Mouse (Mus musculus) skeletal muscle tissue, adult 2 months (tissue): ENCODE results near the gene Usp3.
A peak's percentile ranks its signal among the peaks of the same experiment; 100 is the strongest.

Experiments
- DNase-seq: peaks from one replicate; pipeline ENCODE4 v3.0.0-alpha.2; 2012; ENCODE audit warnings: low read depth, low spot score

The Usp3 gene

GRCm38 (mm10) chr9:66571986-66572700 is 20.8 kb downstream of the Usp3 start:
- no peak for DNase-seq

DNA sequence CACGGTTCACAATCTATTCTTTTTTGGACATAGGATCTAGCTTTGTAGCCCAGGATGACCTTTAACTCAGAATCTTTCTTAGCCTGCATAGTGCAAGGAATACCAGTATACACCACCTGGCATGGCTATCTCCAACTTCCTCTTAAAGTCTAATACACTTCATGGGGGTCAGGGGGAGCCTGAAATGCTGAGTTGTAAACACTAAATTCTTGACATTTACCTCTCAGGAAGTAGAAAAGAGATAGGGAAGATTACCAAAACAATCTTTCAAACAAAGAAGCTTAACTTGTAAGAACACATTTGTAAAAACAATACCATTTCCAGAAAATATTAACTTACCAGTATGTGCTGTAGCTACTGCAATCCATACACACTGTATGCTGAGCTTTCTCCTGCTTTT is 30.7 kb downstream of the Usp3 start:
- no peak for DNase-seq

- DNase-seq, result no peak
Measured at GRCm38 (mm10) chr9:66561496-66561895, 31.4 kb downstream of the Usp3 start.

DNA sequence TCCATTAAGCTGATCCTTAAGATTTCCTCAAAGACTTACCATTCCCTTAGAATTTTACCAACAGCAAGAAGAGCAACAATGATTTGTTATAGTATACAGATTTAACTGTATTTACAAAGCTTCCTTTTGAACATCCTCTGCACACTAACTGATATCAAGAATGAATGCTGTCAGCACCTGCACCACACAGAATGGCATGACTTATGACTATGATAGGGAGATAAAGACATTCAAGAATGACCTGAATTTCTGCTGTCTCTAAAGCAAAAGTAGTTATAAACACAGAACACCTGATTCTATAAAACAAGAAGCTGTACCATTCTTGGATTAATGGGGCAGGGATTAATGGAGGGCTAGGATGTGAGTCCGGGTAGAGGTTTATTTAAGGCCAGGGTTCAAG is 32.2 kb downstream of the Usp3 start:
- no peak for DNase-seq

- peak; percentile 10 for DNase-seq
Measured at GRCm38 (mm10) chr9:66560295-66560694, 32.6 kb downstream of the Usp3 start.

- DNase-seq, result no peak
Measured at GRCm38 (mm10) chr9:66558971-66559370, 34.0 kb downstream of the Usp3 start.

DNA sequence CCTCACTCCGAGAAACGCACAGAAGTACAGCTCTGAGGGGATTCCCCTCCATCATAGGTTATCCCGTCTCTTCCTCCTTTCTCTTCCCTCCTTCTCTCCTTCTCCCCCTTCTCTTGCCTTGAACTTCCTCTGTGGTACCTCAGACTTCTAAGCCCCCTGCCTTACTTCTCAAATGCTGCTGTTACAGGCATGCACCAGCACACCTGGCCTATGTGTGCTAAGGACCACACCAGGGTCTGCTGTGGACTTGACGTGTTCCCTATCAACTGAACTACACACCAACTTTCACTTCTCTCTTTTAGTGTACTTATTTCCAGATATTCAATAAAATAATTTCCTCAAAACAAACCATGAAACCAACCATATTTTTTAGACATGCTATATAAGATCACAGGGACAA is 50.2 kb downstream of the Usp3 start:
- DNase-seq, result no peak

GRCm38 (mm10) chr9:66521595-66521994 is 71.3 kb downstream of the Usp3 start:
- no peak for DNase-seq

DNA sequence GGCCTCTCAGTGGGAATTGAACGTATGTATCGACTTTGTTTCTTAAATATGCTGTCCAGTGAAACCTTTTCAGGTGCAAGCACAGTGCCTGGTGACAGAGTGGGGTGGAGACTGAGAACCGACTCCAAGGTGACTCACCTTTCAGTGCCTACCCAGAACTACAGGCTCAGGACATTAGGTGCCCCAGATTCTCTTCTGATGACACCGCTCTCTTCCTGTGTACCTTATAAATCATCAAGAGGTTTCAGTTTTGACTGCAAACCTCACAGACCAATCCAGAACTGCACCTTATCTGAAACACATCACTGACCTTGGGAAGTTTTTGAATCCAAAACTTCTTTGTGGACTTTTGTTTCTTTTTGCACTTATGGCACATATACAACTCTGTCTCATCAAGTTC is 72.6 kb downstream of the Usp3 start:
- no peak for DNase-seq

GRCm38 (mm10) chr9:66518901-66519300 is 74.0 kb downstream of the Usp3 start:
- no peak for DNase-seq

- no peak for DNase-seq
Measured at GRCm38 (mm10) chr9:66518251-66518650, 74.7 kb downstream of the Usp3 start.

DNA sequence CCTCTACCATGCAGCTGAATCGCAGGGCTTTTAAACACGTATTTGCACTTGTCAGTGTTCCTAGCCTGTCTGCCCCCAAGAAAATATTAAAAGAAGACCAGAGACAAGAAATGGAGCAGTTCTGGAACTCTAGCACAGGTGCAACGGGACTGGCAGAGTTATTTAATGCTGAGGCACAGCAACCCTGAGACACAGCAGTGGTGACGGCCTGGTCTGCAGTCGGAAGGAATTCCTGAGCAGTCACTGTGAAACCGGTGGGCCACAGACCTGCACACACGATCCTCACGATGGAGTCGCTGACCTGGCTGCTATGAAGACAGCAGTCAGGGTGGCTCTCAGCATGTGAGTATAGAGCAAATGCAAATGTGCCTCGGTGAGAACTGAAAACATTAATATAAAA is 75.2 kb downstream of the Usp3 start:
- no peak for DNase-seq

GRCm38 (mm10) chr9:66516296-66516940 is 76.5 kb downstream of the Usp3 start:
- no peak for DNase-seq

DNA sequence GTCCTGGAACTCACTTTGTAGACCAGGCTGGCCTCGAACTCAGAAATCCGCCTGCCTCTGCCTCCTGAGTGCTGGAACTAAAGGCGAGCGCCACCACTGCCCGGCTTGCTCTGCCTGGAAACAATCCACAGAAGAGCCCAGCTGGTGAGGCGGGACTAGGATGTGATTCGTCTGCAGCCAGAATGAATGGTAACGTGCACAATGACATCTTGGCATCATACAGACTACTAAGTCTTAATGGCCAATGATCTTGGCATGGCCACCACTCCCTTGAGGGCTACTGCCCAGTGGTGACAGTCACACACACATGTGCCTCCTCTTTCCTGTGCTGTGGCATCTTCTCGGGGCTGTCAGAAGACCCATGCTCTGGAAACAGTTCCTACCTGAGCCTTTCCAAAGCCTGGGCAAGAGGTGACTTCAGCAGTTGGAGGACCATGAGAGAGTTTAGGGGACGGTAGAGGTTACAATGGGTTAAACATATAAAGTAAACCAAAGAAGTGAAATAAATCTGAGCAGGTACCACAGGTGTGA is 77.2 kb downstream of the Usp3 start:
- DNase-seq, result no peak

- DNase-seq, result no peak
Measured at GRCm38 (mm10) chr9:66515115-66515514, 77.8 kb downstream of the Usp3 start.

DNA sequence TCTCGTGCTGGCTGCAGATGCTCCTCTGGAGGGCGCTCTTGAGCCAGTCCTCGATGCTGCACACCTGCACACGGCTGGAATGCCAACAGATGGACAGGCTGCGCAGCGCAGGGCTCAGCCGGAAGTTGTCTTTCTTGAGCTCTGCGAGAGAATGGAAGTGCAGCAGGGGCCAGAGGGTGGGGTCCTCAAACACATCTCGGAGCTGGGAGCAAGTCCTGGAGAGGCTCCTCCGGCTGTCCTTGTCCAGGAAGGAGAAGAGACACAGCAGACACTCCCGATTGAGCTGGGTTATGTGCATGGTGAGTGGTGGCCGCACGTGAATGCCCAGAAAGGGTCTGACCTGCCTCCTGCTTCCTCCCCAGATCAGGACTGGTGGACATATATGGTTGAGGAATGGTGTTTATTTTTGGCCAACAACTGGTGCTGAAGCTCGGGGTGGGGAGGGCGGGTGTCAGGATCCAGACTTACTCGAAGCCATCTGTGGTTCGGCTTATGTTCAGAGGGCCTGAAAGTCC is 78.6 kb downstream of the Usp3 start, which contains the start of gene Fbxl22:
Gene Fbxl22 (minus strand): TSS at position 338 of the 515 bp plus-strand sequence.
- DNase-seq, result peak; percentile 48

- peak; percentile 42 for DNase-seq
Measured at GRCm38 (mm10) chr9:66513661-66514255, 79.2 kb downstream of the Usp3 start.

DNA sequence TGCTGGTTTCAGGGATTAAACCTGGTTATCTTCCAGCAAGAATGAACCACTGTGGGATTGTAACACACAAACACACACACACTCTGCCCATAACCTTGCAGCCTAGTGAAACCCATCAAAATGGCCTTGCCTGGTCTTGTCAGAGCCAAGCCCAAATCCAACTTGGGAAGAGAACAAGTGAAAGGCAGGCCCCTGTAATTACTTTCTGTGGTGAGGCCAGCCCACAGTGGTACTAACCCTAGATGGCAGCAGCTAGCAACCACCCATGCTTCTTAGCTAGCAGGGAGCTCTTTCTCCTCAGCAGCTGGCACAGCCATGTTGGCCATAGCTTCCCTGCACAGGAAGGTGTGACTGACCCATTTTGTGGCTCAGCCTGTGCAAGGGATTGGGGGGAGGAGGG is 79.8 kb downstream of the Usp3 start:
- DNase-seq, result peak; percentile 30

DNA sequence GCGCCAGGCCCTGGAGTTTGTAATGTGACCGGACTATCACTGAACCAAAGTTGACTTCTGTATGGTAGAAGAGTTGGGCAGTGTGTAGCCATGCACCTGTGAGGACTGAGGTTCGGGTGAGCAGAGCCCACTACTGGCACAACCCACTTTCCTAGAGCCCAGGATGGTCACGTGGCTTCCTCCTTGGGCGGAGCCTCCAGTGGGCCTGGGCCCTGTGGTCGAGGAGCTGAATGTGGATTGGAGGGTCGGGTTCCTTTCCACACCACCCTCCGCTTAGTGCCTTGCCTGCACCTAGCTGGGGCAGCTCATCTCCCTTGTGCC is 80.6 kb downstream of the Usp3 start:
- peak; percentile 87 for DNase-seq

GRCm38 (mm10) chr9:66511580-66512350 is 81.2 kb downstream of the Usp3 start:
- DNase-seq, result peak; percentile 96

DNA sequence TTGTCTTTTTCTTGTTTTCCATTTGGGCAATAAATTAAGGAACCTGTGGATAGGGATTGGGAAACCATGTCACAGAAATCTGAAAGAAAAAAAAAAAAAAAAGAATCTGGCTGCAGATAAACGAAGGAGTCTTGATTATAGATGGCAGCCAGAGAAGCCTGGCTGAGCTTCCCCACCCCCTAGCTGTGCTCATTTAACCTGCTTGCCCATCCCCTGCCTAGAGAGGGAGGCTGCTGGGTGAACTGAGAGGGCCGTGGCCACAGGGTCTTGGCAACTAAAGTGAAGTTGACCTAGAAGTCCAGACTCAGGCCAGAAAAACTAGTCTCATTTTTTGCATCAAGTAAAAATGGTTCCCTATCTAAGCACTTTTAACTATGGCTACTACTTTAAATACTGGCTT is 82.0 kb downstream of the Usp3 start:
- DNase-seq, result no peak

GRCm38 (mm10) chr9:66510351-66510841 is 82.5 kb downstream of the Usp3 start:
- DNase-seq, result no peak
